7 mouse cellular contexts compared by ENCODE assay signal in genomic region chr3:116423353-116424159, GRCm38 (mm10). TPM values are rescaled to one million over a fixed set of nuclear protein-coding genes. Genes with fewer than 3 reads are reported as not detected.
DNase-seq lines count a peak whose midpoint lies in the region; ATAC-seq and TF ChIP-seq lines count a peak whose summit lies in the region.

Gene Cdc14a (minus strand): TSS chr3:116424032.

- no peak for TF ChIP-seq CTCF in small intestine, adult 2 months (IDR thresholded peaks at IDR 0.05; ENCODE audit: extremely low read depth, insufficient read length, insufficient replicate concordance, low read depth, low read length)

- TF ChIP-seq POLR2A in small intestine, adult 2 months (IDR thresholded peaks at IDR 0.05; ENCODE audit: low read depth, low read length) = peak; percentile 94

- peak within 1 kb of the TSS; percentile 95 for H3K4me3 ChIP-seq in midbrain, embryonic 11.5 days (ENCODE audit: low read depth, low read length)
- peak within 1 kb of the TSS; percentile 82 for H3K4me3 ChIP-seq in small intestine, adult 2 months (ENCODE audit: low read depth, low read length)

- no peaks in the 10 kb centered on the region for H3K36me3 ChIP-seq in midbrain, embryonic 11.5 days (ENCODE audit: control insufficient read depth, insufficient read depth, low read length)
- H3K36me3 ChIP-seq in small intestine, adult 2 months (ENCODE audit: control insufficient read depth, insufficient read depth, low read length) = peaks cover 3% of the 10 kb centered on the region; the same call in 1 of the 2 replicates

- H3K9me3 ChIP-seq in midbrain, embryonic 11.5 days (ENCODE audit: control insufficient read depth, low read length) = no peaks in the 10 kb centered on the region

- peak within 1 kb of the TSS; percentile 87 for H3K4me2 ChIP-seq in midbrain, embryonic 11.5 days

- H3K27me3 ChIP-seq in midbrain, embryonic 11.5 days (ENCODE audit: control insufficient read depth, insufficient read depth, low read length) = no peaks in the 10 kb centered on the region
- H3K27me3 ChIP-seq in small intestine, adult 2 months (ENCODE audit: control insufficient read depth, insufficient read depth, low read length) = no peaks in the 10 kb centered on the region

- under 1% methylated on average over 62 of the region's 64 CpGs for WGBS in midbrain, embryonic 11.5 days
- under 1% methylated on average over 64 of the region's 64 CpGs for WGBS in small intestine, adult 2 months

- intact Hi-C loops in left cerebral cortex, postnatal 4 days (cut with DNase I) = no loop called here

- H3K4me1 ChIP-seq in midbrain, embryonic 11.5 days (ENCODE audit: control insufficient read depth, insufficient read depth, low read length) = peaks cover 21% of the 10 kb centered on the region
- peaks cover 4% of the 10 kb centered on the region; the same call in 1 of the 2 replicates for H3K4me1 ChIP-seq in small intestine, adult 2 months (ENCODE audit: control insufficient read depth, insufficient read depth, insufficient read length, low read length)

- H3K9ac ChIP-seq in midbrain, embryonic 11.5 days (ENCODE audit: low read length) = peak within 1 kb of the TSS; percentile 96

- peak; percentile 81 for DNase-seq in adrenal gland, adult 8-10 months
- DNase-seq in embryo, embryonic 10 days (ENCODE audit: low spot score) = peak; percentile 94
- peak; percentile 74 for DNase-seq in gastrocnemius, postnatal 10 days
- DNase-seq in induced T-regulatory cell, adult 2 months (ENCODE audit: low read depth) = peak; percentile 90
- DNase-seq in left cerebral cortex, postnatal 4 days = peak; percentile 94
- peak; percentile 98 for DNase-seq in midbrain, embryonic 11.5 days (ENCODE audit: low spot score, missing footprints)

- peak; percentile 94 for ATAC-seq in midbrain, embryonic 11.5 days (ENCODE audit: low FRiP score)

- H3K27ac ChIP-seq in midbrain, embryonic 11.5 days (ENCODE audit: low read depth, low read length) = peak within 1 kb of the TSS; percentile 94
- H3K27ac ChIP-seq in small intestine, adult 2 months (ENCODE audit: insufficient read depth, low read depth, low read length) = peak within 1 kb of the TSS; percentile 64

RNA-seq across cellular contexts. Expression of gene Cdc14a, which starts in this region (rescaled TPM):
- 10 to 100 TPM in 3 of 4 experiments, 1 to 10 TPM in 1; 8.0 to 23.8 (median 16.2) TPM for total RNA-seq in adrenal gland, adult 8-10 months (2022)
- 10 to 100 TPM; 19.1 to 22.1 TPM for total RNA-seq in gastrocnemius, postnatal 10 days (2021)
- total RNA-seq in left cerebral cortex, postnatal 4 days (2021) = 1 to 10 TPM; 3.6 to 4.9 TPM
- polyA plus RNA-seq in midbrain, embryonic 11.5 days (2014; fragmentation: Nextera tagmentation; extraction: Ambion mirVana) = 15.5 and 18.2 TPM in 2 replicates
- 6.6 and 8.6 TPM in 2 replicates for polyA plus RNA-seq in small intestine, adult 2 months (2012; rRNA removed)

Comparison
In these comparisons a context has a peak if more than half of its experiments do, and no peak if none do; other contexts are left out.
1. Peak in every context shown above with its lines: DNase-seq, ATAC-seq, H3K4me3 ChIP-seq and H3K27ac ChIP-seq.